Mouse (Mus musculus): ENCODE data around the gene Zc3h13.

DNA sequence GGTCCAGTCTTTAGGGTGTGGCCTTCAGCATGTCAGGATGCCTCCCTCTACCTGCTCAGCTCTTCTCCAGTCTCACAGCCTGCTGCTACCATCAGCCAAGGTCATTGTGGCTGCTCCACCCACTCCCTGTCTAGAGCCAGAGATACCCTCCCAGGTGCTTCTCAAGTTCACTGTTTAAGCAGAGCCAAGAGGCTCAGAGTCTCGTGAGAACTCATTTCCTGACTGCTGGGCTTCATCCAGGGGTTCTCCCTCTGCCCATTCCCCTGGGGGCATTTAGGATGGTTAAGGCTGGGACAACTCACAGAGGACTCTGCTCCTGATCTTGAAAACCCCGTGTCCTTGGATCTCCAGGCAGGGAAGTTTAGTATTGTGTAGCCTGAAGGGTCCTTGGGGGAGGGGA lies 92.1 kb downstream of the Zc3h13 start:
- no peak for TF ChIP-seq MAX (IDR thresholded peaks at IDR 0.05; ENCODE audit: low read depth)
- TF ChIP-seq POLR2A (IDR thresholded peaks at IDR 0.05; ENCODE audit: insufficient read length, low read depth): no peak
- no peak for TF ChIP-seq TCF12 (IDR thresholded peaks at IDR 0.05; ENCODE audit: insufficient read depth, poor library complexity, severe bottlenecking)
- TF ChIP-seq USF1 (IDR thresholded peaks at IDR 0.05; ENCODE audit: low read depth): no peak
- TF ChIP-seq TCF3 (IDR thresholded peaks at IDR 0.05; ENCODE audit: insufficient read length, low read depth): no peak
